Mouse (Mus musculus) G1E (cell line): ENCODE data around the gene Cnst. TPM values are rescaled to one million over a fixed set of nuclear protein-coding genes. Genes with fewer than 3 reads are reported as not detected.

Experiments used
- ATAC-seq: 2 replicates; pipeline ENCODE4 v1.8.0; 2016; ENCODE audit warnings: mild to moderate bottlenecking; ENCODE audit not compliant: insufficient number of reproducible peaks, poor library complexity, low FRiP score, severe bottlenecking; ENCODE audit errors: extremely low read depth
- DNase-seq: peaks from one replicate; pipeline ENCODE4 v3.0.0; 2012; ENCODE audit warnings: low spot score
- H3K27me3 ChIP-seq: 2 replicates; pipeline ENCODE4 v1.6.1; 2012; ENCODE audit warnings: mild to moderate bottlenecking, low read length, inconsistent platforms; ENCODE audit not compliant: insufficient read depth
- H3K36me3 ChIP-seq: replicated peaks from 2 replicates; pipeline ENCODE3; 2012; ENCODE audit warnings: mild to moderate bottlenecking, inconsistent platforms
- H3K4me1 ChIP-seq: 2 replicates; pipeline ENCODE4 v1.6.1; 2012; ENCODE audit warnings: low read depth, low read length, inconsistent platforms, mixed read lengths; ENCODE audit not compliant: insufficient read depth
- H3K4me3 ChIP-seq: 2 replicates; pipeline ENCODE4 v1.5.1; 2012; ENCODE audit warnings: low read depth, mild to moderate bottlenecking, inconsistent platforms, low read length, moderate library complexity, mixed read lengths
- H3K9me3 ChIP-seq: replicated peaks from 2 replicates; pipeline ENCODE4 v1.6.1; 2012; ENCODE audit warnings: inconsistent platforms
- CTCF ChIP-seq: IDR thresholded peaks from 2 replicates; pipeline ENCODE4 v1.5.1; 2012; ENCODE audit warnings: low read depth, low read length, inconsistent platforms, mixed read lengths
- GATA1 ChIP-seq: IDR thresholded peaks from 2 replicates; pipeline ENCODE4 v1.6.1; 2012; ENCODE audit warnings: borderline replicate concordance, low read length, inconsistent platforms, mixed read lengths
- GATA2 ChIP-seq: IDR thresholded peaks from 2 replicates; pipeline ENCODE4 v1.6.1; 2012; ENCODE audit warnings: low read depth, low read length, inconsistent platforms, borderline replicate concordance
- POLR2AphosphoS5 ChIP-seq: IDR thresholded peaks from 2 replicates; pipeline ENCODE4 v1.6.1; 2012; ENCODE audit warnings: low read depth, low read length, inconsistent platforms; ENCODE audit not compliant: insufficient replicate concordance
- TAL1 ChIP-seq: conservative IDR thresholded peaks from 2 replicates; pipeline ENCODE4 v1.6.1; 2012; ENCODE audit warnings: low read depth, low read length, inconsistent platforms, mixed read lengths
- polyA plus RNA-seq: library from polyadenylated mRNA; stranded (reverse); fragments of >175 nt; gene quantifications from 2 replicates; pipeline ENCODE4 v1.2.3, GENCODE M21; 2012
- total RNA-seq, 2 experiments: library from RNA; stranded (forward) in 1 of 2; stranded (reverse) in 1 of 2; fragments of 200-1000 nt in 1 of 2; fragments of >200 nt in 1 of 2; fragmentation: Nextera tagmentation in 1 of 2; gene quantifications; 2 replicates each; pipeline ENCODE4 v1.2.3; 2014 to 2017

Gene Cnst
- total and polyA plus RNA-seq, 3 experiments: 14.4 to 32.9 (median 27.1) TPM

- TF ChIP-seq GATA1 (no peak), POLR2AphosphoS5 (no peak), GATA2 (no peak), CTCF (no peak), TAL1 (no peak)
- Histone ChIP-seq H3K27me3 (no peaks in the 10 kb centered on the region), H3K9me3 (no peaks in the 10 kb centered on the region), H3K4me3 (no peak overlapping the region), H3K4me1 (peaks cover 79% of the 10 kb centered on the region), H3K36me3 (peaks cover 55% of the 10 kb centered on the region)
- no peak for ATAC-seq
- no peak for DNase-seq
These were observed 38.0 kb downstream of the Cnst start for GRCm38 (mm10) chr1:179584220-179584619.

DNA sequence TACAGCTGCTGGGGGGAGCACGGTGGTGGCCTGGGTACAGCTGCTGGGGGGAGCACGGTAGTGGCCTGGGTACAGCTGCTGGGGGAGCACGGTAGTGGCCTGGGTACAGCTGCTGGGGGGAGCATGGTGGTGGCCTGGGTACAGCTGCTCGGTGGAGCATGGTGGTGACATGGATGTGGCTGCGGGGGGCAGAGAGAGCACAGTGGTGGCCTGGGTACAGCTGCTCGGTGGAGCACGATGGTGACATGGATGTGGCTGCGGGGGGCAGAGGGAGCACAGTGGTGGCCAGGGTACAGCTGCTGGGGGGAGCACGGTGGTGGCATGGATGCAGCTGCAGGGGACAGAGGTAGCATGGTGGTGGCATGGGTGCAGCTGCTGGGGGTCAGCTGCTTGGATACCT is 39.5 kb downstream of the Cnst start:
- no peak for DNase-seq
- ATAC-seq: no peak
- Histone ChIP-seq H3K4me1 (peaks cover 74% of the 10 kb centered on the region), H3K9me3 (no peaks in the 10 kb centered on the region), H3K36me3 (peaks cover 50% of the 10 kb centered on the region), H3K4me3 (peak overlapping the region; percentile 28; the same call in 1 of the 2 replicates), H3K27me3 (no peaks in the 10 kb centered on the region)
- TF ChIP-seq GATA1: no peak
- TF ChIP-seq TAL1: no peak
- TF ChIP-seq CTCF: no peak
- TF ChIP-seq GATA2: no peak
- TF ChIP-seq POLR2AphosphoS5: no peak

DNA sequence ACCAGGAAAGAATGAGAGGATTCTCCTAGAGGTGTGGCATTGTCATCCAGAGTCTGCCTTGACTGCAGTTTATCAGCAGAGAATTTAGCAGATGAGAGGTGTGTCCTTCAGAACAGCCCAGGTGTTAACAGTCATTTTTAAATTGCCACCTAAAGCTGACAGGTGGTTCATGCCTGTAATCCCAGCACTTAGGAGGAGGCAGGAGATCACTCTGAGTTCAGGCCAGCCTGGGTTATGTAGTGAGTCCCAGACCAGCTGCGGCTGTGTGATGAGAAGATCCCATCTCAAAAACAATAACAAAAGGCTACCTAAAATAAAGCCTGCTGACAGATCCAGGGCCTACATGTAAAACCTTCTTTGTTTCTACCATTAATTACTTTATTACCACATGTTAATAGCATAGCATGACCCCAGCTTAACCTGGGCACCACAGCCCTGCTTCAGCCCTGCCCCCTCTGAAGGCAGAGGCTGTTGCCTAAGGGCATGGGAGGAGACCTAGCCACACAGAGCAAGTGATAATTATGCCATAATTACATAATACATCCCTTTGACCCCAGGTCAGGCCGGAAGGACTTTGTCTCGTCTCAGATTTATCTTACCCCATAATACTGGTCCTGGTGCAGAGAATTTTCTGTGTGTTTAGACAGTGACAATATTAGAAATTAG is 40.4 kb downstream of the Cnst start:
- ATAC-seq (no peak), DNase-seq (no peak)
- peaks cover 70% of the 10 kb centered on the region for H3K4me1 ChIP-seq
- no peak for TF ChIP-seq TAL1
- no peak for TF ChIP-seq GATA2
- no peak for TF ChIP-seq GATA1
- no peak for TF ChIP-seq CTCF
- no peak for TF ChIP-seq POLR2AphosphoS5
- H3K9me3 ChIP-seq: no peaks in the 10 kb centered on the region
- no peaks in the 10 kb centered on the region for H3K27me3 ChIP-seq
- peaks cover 50% of the 10 kb centered on the region for H3K36me3 ChIP-seq
- no peak overlapping the region for H3K4me3 ChIP-seq

GRCm38 (mm10) chr1:179588230-179588629 is 42.1 kb downstream of the Cnst start:
- no peaks in the 10 kb centered on the region for H3K9me3 ChIP-seq
- peaks cover 61% of the 10 kb centered on the region for H3K36me3 ChIP-seq
- peaks cover 57% of the 10 kb centered on the region for H3K4me1 ChIP-seq
- DNase-seq: no peak
- no peak overlapping the region for H3K4me3 ChIP-seq
- TF ChIP-seq CTCF: no peak
- no peak for TF ChIP-seq GATA1
- no peak for TF ChIP-seq POLR2AphosphoS5
- TF ChIP-seq TAL1: no peak
- no peaks in the 10 kb centered on the region for H3K27me3 ChIP-seq
- no peak for ATAC-seq

DNA sequence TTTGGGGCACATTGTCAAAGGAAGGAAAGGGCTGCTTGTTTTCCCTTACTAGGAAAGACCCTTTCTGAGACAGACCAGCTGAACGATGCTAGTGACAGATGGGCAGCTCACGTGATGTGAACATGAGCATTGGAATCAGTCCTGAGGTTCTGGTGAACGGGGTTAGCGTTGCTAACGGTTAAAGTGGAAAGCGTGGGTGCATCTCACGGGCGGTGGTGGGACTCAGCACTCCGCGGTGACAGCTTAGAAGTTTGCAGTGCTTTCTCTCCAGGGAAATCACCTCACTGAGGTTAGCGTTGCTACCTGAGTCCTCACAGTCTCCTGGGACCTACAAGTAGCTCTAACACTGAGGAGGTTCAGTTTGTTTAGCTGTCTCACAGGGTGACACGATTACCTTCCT is 45.5 kb downstream of the Cnst start:
- ATAC-seq (no peak), DNase-seq (no peak)
- peaks cover 74% of the 10 kb centered on the region for H3K36me3 ChIP-seq

GRCm38 (mm10) chr1:179592143-179592542 is 46.0 kb downstream of the Cnst start:
- DNase-seq (no peak), ATAC-seq (no peak)
- no peaks in the 10 kb centered on the region for H3K27me3 ChIP-seq
- peaks cover 78% of the 10 kb centered on the region for H3K36me3 ChIP-seq
- H3K4me1 ChIP-seq: peaks cover 25% of the 10 kb centered on the region
- TF ChIP-seq TAL1 (no peak), CTCF (no peak), POLR2AphosphoS5 (no peak), GATA1 (no peak), GATA2 (no peak)
- no peak overlapping the region for H3K4me3 ChIP-seq
- H3K9me3 ChIP-seq: no peaks in the 10 kb centered on the region

More for the DNA sequence above, 45.5 kb downstream of the Cnst start:
- H3K9me3 ChIP-seq: no peaks in the 10 kb centered on the region
- no peaks in the 10 kb centered on the region for H3K27me3 ChIP-seq
- TF ChIP-seq GATA1 (no peak), POLR2AphosphoS5 (no peak), GATA2 (no peak), CTCF (no peak), TAL1 (no peak)
- H3K4me1 ChIP-seq: peaks cover 30% of the 10 kb centered on the region
- no peak overlapping the region for H3K4me3 ChIP-seq
